Mouse (Mus musculus): ENCODE data around the gene Arl15.

Gene Arl15

GRCm38 (mm10) chr13:113916761-113917160 lies 122.5 kb downstream of the Arl15 start:
- no peak for DNase-seq (ENCODE audit: low read depth, low spot score)

- no peak for DNase-seq (ENCODE audit: low read depth, low spot score)
These were observed 123.1 kb downstream of the Arl15 start for GRCm38 (mm10) chr13:113917376-113917775.

- no peak for DNase-seq (ENCODE audit: low read depth, low spot score)
These were observed 123.6 kb downstream of the Arl15 start for GRCm38 (mm10) chr13:113917868-113918411.

- DNase-seq (ENCODE audit: low read depth, low spot score) = no peak
These were observed 124.4 kb downstream of the Arl15 start for GRCm38 (mm10) chr13:113918668-113919067.

- DNase-seq (ENCODE audit: low read depth, low spot score) = no peak
These were observed 141.4 kb downstream of the Arl15 start for GRCm38 (mm10) chr13:113935697-113936096.

GRCm38 (mm10) chr13:113937231-113937630 lies 142.9 kb downstream of the Arl15 start:
- DNase-seq (ENCODE audit: low read depth, low spot score) = no peak

GRCm38 (mm10) chr13:113938561-113938960 lies 144.3 kb downstream of the Arl15 start:
- DNase-seq (ENCODE audit: low read depth, low spot score) = no peak

GRCm38 (mm10) chr13:113939097-113939496 lies 144.8 kb downstream of the Arl15 start:
- DNase-seq (ENCODE audit: low read depth, low spot score) = no peak

- no peak for DNase-seq (ENCODE audit: low read depth, low spot score)
These were observed 145.4 kb downstream of the Arl15 start for GRCm38 (mm10) chr13:113939681-113940080.

GRCm38 (mm10) chr13:113940151-113940550 lies 145.8 kb downstream of the Arl15 start:
- DNase-seq (ENCODE audit: low read depth, low spot score) = no peak

GRCm38 (mm10) chr13:113941943-113942342 lies 147.6 kb downstream of the Arl15 start:
- DNase-seq (ENCODE audit: low read depth, low spot score) = no peak

- DNase-seq (ENCODE audit: low read depth, low spot score) = peak; percentile 39
These were observed 153.2 kb downstream of the Arl15 start for GRCm38 (mm10) chr13:113947546-113947945.

- DNase-seq (ENCODE audit: low read depth, low spot score) = no peak
These were observed 155.4 kb downstream of the Arl15 start for GRCm38 (mm10) chr13:113949708-113950107.

- no peak for DNase-seq (ENCODE audit: low read depth, low spot score)
These were observed 155.8 kb downstream of the Arl15 start for GRCm38 (mm10) chr13:113950131-113950530.

GRCm38 (mm10) chr13:113957438-113957837 lies 163.1 kb downstream of the Arl15 start:
- DNase-seq (ENCODE audit: low read depth, low spot score) = no peak

- no peak for DNase-seq (ENCODE audit: low read depth, low spot score)
These were observed 170.6 kb downstream of the Arl15 start for GRCm38 (mm10) chr13:113964945-113965344.

- peak; percentile 64 for DNase-seq (ENCODE audit: low read depth, low spot score)
These were observed 176.4 kb downstream of the Arl15 start for GRCm38 (mm10) chr13:113970706-113971105.

- peak; percentile 89 for DNase-seq (ENCODE audit: low read depth, low spot score)
These were observed 178.1 kb downstream of the Arl15 start for GRCm38 (mm10) chr13:113972401-113972800.

- peak; percentile 7 for DNase-seq (ENCODE audit: low read depth, low spot score)
These were observed 180.6 kb downstream of the Arl15 start for GRCm38 (mm10) chr13:113974866-113975265.

- DNase-seq (ENCODE audit: low read depth, low spot score) = no peak
These were observed 181.4 kb downstream of the Arl15 start for GRCm38 (mm10) chr13:113975722-113976121.

GRCm38 (mm10) chr13:113976936-113977335 lies 182.6 kb downstream of the Arl15 start:
- peak; percentile 35 for DNase-seq (ENCODE audit: low read depth, low spot score)

GRCm38 (mm10) chr13:113980739-113981460 lies 186.6 kb downstream of the Arl15 start:
- DNase-seq (ENCODE audit: low read depth, low spot score) = no peak

GRCm38 (mm10) chr13:113981461-113982000 lies 187.2 kb downstream of the Arl15 start:
- DNase-seq (ENCODE audit: low read depth, low spot score) = no peak
